Mouse (Mus musculus) kidney, postnatal 4 days (tissue): ENCODE measurements around the gene Eef1g.
A peak's percentile ranks its signal among the peaks of the same experiment; 100 is the strongest.
"Not testable (repeated sequence)": the region's sequence is repeated elsewhere in the genome, so short reads cannot be mapped to it uniquely, and the experiment has no call there.

Experiments
- DNase-seq, 2 experiments: peaks; one replicate each; pipeline ENCODE4 v3.0.0; 2021; ENCODE audit warnings: mixed read lengths in 2 of 2

Eef1g gene

GRCm38 (mm10) chr19:8988346-8989065, 21.7 kb downstream of the Eef1g start:
- peak in 1 of 2 experiments; percentile 56 for DNase-seq

- peak; percentile 84 to 89 for DNase-seq
Observed at GRCm38 (mm10) chr19:8989066-8989566, 22.3 kb downstream of the Eef1g start, which contains the start of gene Ahnak. Gene Ahnak, plus strand, starts transcription at chr19:8989284.

DNA sequence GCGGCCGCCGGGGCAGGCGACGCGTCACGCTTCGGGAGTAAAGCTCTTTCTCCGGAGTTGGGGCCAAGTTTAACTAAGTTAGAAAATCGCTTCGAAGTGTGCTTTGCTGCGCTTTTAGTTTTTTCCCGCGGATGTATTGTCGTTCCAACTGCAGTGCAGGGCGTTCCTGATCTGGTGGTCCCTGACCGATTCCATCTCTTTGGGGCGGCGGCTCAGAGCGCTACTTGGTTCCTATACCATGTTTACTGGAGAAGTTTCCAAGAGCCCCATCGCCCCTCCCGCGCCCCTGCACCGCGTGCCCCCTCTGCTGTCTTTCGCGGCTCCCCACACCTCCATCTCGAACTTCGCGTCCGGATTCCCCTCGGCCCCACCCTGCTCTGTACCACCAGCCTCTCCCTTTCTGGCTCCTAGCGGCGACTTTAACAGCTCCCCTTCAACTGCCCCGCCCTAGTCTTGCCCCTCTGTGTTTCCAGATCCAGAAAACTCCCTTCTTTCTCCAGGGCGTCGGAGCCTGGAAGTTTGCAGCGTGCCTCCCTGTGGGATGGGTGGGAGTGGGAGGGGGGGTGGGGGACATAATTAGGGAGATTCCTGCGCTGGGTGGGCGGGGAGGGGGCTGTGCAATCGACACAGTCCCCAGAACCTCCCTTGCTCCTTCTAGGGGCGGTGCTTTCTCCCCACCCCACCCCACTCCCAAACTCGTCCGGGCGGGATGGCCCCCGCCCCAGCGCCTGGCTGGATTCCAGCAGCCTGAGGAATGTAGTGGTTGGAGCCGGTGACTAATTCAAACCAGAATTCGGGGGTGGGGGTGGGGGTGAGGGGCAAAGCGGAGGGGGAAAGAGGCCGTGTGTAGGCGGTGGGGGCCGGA, 23.0 kb downstream of the Eef1g start:
- DNase-seq = peak; percentile 94 to 95

GRCm38 (mm10) chr19:8990432-8991102, 23.7 kb downstream of the Eef1g start:
- no peak for DNase-seq

GRCm38 (mm10) chr19:8991245-8991870, 24.5 kb downstream of the Eef1g start:
- peak in 1 of 2 experiments; percentile 20 for DNase-seq

GRCm38 (mm10) chr19:8991871-8992735, 25.3 kb downstream of the Eef1g start:
- DNase-seq = peak; percentile 56 to 62

GRCm38 (mm10) chr19:8992769-8993624, 26.2 kb downstream of the Eef1g start:
- peak; percentile 90 to 93 for DNase-seq

GRCm38 (mm10) chr19:8993625-8993912, 26.7 kb downstream of the Eef1g start:
- DNase-seq = no peak

- DNase-seq = no peak
Observed at GRCm38 (mm10) chr19:8994813-8995607, 28.2 kb downstream of the Eef1g start.

- no peak for DNase-seq
Observed at GRCm38 (mm10) chr19:8996601-8997000, 29.8 kb downstream of the Eef1g start.

- DNase-seq = peak; percentile 75 to 83
Observed at GRCm38 (mm10) chr19:8997546-8997945, 30.7 kb downstream of the Eef1g start.

GRCm38 (mm10) chr19:8998546-8998945, 31.7 kb downstream of the Eef1g start:
- DNase-seq = no peak

DNA sequence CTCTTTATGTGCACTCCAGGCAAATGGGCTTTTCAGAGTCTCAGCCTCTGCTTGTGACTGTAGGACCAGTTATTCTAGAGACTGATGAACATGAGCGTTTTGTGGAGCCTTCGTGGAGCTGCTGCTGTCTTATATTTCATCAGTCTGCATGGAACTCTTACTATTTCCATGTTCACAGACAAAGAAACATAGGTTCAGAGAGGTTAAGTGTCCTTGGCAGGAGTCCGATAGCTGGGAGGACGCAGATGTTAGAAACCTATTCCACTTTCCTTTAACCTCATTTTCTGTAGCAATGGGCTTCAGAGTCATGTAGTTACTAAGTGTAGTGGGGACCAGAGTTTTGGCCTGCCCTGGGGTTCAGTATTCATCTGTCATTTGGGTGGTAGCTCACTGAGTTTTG, 32.4 kb downstream of the Eef1g start:
- DNase-seq = no peak

- not testable (repeated sequence) for DNase-seq
Observed at GRCm38 (mm10) chr19:9006915-9007314, 40.1 kb downstream of the Eef1g start.

GRCm38 (mm10) chr19:9019298-9019697, 52.5 kb downstream of the Eef1g start:
- no peak for DNase-seq

DNA sequence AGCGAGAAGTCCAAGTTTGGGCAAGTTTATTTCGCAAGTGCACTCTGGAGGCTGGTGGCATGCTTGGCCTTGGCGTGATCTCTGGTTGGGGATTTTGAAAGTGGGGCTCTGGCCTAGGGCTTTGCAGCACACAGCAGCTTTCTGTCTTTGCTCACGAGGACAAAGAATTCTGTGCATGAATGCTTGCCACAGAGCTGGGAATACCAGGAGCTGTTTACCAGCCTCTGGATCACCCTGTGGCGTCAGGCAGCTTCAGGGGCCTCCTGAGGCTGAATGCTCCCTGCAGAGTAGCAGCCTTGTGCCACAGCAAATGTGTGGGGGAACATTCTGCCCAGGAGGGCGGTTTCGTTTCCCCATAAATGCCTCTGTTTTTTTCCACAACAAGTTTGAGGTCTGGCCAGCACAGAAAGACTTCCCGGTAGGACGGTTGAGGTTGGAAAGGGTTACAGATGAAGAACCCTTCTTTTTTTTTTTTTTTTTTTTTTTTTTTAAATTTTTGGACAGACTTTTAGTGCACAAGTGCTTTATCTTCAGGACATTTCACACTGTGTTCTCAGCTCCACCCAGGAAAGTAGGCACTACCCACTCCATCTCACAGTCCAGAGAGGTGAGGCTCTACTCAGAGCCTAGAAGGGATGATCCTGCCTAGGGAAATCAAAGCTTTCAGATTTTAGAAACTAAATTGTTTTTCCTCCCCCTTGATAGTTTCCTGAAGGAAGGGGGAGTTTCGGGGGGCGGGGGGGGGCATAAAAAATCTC, 56.4 kb downstream of the Eef1g start:
- DNase-seq = peak; percentile 23 to 45

DNA sequence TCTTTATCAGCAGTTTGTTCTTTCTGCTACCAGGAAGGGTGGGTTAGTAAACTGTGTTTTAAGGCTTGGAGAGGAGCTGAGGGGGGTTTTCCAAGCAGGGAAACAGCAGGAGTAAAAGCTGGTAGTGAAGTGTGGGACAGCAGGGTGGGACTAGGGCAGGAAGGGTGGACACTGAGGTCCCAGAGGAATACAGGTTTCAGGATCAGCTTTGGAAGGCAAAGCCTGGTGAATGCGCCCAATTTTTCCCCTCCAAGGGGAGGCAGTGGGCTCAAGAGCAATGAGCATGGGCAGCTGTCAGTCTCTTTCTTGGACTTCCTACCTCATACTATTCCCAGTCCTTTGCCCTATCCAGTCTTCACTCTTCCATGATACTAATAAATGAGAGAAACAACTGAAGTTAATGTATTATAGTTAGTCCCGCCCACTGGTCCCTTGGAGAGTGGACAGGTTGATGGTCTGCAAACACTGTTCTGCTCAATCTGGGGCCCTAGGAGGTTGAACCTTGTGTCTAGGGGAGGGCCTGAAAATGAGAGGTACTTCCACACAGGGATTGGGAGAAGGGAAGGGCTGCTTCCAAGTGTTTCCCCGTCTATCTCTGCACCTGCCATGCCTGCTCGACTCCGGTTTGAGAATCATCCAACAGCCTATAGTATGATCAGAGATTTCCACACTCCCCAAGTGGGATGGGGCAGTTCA, 58.9 kb downstream of the Eef1g start:
- no peak for DNase-seq

DNA sequence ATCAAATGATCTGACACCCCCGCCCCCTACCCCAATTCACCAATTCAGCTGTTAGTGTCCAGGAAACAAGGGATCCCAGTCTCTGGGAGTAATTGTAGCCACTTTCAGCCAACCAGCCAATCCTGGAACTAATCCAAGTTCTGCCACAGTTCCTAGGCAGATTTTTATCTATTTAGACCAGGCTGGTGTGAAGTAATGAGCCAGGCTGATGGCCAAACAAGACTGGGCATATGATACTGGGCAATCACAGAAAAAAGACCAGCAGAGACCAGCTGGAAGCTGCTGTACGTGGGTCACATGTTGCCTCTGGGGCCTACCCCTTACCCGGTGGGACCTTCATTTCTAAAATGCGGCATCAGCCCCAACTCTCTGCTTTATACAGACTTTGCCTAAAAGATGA, 59.8 kb downstream of the Eef1g start:
- DNase-seq = no peak
